Mouse (Mus musculus) small intestine, adult 10 weeks (tissue): Measurements from ENCODE around the gene Gm21953. TPM values are rescaled to one million over a fixed set of nuclear protein-coding genes. Genes with fewer than 3 reads are reported as not detected.

ENCODE experiments used
- polyA plus RNA-seq: library from polyadenylated mRNA; stranded (reverse); fragments of 350-450 nt; fragmentation: Illumina TruSeq; extraction: RNeasy Lipid Tissue Mini Kit (QIAGEN cat#74804); gene quantifications from one replicate; pipeline ENCODE4 v1.2.3, GENCODE M21; 2014; ENCODE audit warnings: low replicate concordance

Gm21953 gene
- polyA plus RNA-seq = not detected

DNA sequence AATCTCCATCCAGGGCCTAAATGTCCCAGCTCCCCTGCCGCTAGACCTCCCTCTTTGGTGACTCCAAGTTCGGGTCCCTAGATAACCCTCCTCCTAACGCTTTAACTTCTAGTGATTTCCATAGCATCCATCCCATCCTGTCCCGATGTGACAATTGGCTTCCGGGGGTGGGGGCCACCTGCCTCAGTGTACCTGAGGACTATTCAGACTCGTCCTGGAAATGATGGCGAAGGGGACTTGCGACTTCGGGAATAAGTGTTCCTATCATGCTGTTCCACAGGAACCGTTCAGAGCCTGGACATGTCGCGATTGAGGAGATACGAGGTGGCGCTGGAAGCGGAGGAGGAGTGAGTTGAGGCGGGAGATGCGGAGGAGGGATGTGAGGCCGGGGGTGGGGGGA lies at the start of gene Gm21953:
Gm21953 (plus strand) TSS at position 301 of the 400 bp plus-strand sequence.

DNA sequence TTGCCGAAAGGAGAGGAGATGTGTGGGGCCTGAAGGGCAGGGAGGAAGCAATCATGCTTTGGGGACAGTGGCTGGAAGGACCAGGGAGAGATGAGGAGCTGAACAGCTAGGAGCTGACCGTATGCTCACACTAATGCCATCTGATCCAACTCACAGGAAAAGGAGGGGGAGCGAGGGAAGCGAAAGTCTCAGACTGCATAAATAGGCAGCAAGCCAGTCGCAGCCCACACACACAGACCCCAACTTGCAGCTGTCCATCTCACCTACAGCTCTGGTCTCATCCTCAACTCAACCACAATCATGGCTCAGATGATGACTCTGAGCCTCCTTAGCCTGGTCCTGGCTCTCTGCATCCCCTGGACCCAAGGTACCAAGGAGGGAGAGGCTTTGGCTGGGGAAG lies 38.6 kb upstream of the Gm21953 start, which contains the start of gene Ccl21b:
Ccl21b (plus strand) TSS at position 301 of the 400 bp plus-strand sequence.

DNA sequence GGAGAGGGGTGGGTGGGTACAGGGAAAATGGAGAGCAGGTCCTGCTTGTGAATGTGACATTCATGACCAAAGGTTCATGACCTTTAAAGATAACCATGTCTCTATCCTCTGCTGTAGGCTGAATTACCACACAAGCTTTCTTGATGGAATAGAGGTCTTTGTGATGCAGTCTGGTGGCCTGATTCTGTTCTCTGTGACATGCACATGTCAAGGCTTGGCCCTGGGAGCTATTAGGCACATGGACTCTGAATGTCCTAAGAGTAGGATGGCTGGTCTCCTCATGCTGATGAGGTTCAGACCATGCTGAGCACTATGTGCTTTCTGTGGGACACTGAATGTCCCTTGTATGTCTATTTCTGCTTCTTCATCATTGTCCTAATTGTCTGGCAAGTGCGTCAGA lies 24.0 kb downstream of the Gm21953 start, which contains the start of gene Fam205a3:
Fam205a3 (plus strand) TSS at position 301 of the 400 bp plus-strand sequence.

Other genes starting within 250 kb of the Gm21953 start
- gene Gm3893, start 203.1 kb upstream of the Gm21953 start, polyA plus RNA-seq = not detected
- gene Gm13304, start 179.4 kb upstream of the Gm21953 start, polyA plus RNA-seq = not detected
- gene Gm13306, start 140.8 kb upstream of the Gm21953 start, polyA plus RNA-seq = not detected
- gene Gm13305, start 125.7 kb upstream of the Gm21953 start, polyA plus RNA-seq = not detected
- gene Gm10600, start 53.6 kb upstream of the Gm21953 start, polyA plus RNA-seq = 0.19 TPM
- not detected for gene Ccl21b, start 38.5 kb upstream of the Gm21953 start, polyA plus RNA-seq
- gene Fam205a3, start 24.1 kb downstream of the Gm21953 start, polyA plus RNA-seq = not detected
- gene Gm21586, start 145.1 kb downstream of the Gm21953 start, polyA plus RNA-seq = not detected
- gene Gm2163, start 172.5 kb downstream of the Gm21953 start, polyA plus RNA-seq = not detected
- not detected for gene Fam205a2, start 233.9 kb downstream of the Gm21953 start, polyA plus RNA-seq